Mouse (Mus musculus): ENCODE data around the gene Ttc27. TPM values are rescaled to one million over a fixed set of nuclear protein-coding genes. Genes with fewer than 3 reads are reported as not detected.

Gene Ttc27
- total and polyA plus RNA-seq, 2 experiments from 2014 or later: 8.5 to 16.2 TPM

- DNase-seq (ENCODE audit: low spot score) (no peak), ATAC-seq (ENCODE audit: insufficient read depth, low read depth) (no peak)
- WGBS: 84% methylated on average over 2 of the region's 2 CpGs
- Histone ChIP-seq H3K9ac (replicated peaks; ENCODE audit: low read depth, low read length) (no peak overlapping the region), H3K27me3 (ENCODE audit: control insufficient read depth, insufficient read depth, low read length) (no peaks in the 10 kb centered on the region), H3K9me3 (replicated peaks; ENCODE audit: control insufficient read depth, low read length) (no peaks in the 10 kb centered on the region), H3K27ac (ENCODE audit: low read depth) (no peak overlapping the region), H3K4me3 (ENCODE audit: low read depth, low read length) (no peak overlapping the region), H3K4me1 (ENCODE audit: control insufficient read depth, insufficient read depth) (no peaks in the 10 kb centered on the region), H3K4me2 (ENCODE audit: low read depth, low read length) (no peak overlapping the region), H3K36me3 (replicated peaks; ENCODE audit: control insufficient read depth, insufficient read depth, low read length) (no peaks in the 10 kb centered on the region)
- no peak for TF ChIP-seq CTCF (IDR thresholded peaks at IDR 0.05; ENCODE audit: low read depth)
- no peak for TF ChIP-seq EP300 (IDR thresholded peaks at IDR 0.05; ENCODE audit: low read depth)
Measured at GRCm38 (mm10) chr17:74830851-74831250, 113.3 kb downstream of the Ttc27 start.

- ATAC-seq (ENCODE audit: insufficient read depth, low read depth) (no peak), DNase-seq (ENCODE audit: low spot score) (no peak)
- no peak overlapping the region; the same call in 1 of the 2 replicates for H3K27ac ChIP-seq (ENCODE audit: low read depth)
- no peak overlapping the region for H3K4me3 ChIP-seq (ENCODE audit: low read depth, low read length)
- H3K36me3 ChIP-seq (replicated peaks; ENCODE audit: control insufficient read depth, insufficient read depth, low read length): no peaks in the 10 kb centered on the region
- H3K27me3 ChIP-seq (ENCODE audit: control insufficient read depth, insufficient read depth, low read length): no peaks in the 10 kb centered on the region
- H3K4me1 ChIP-seq (ENCODE audit: control insufficient read depth, insufficient read depth): peaks cover 33% of the 10 kb centered on the region
- H3K9me3 ChIP-seq (replicated peaks; ENCODE audit: control insufficient read depth, low read length): no peaks in the 10 kb centered on the region
- WGBS: 62% methylated on average over 3 of the region's 3 CpGs
- no peak for TF ChIP-seq EP300 (IDR thresholded peaks at IDR 0.05; ENCODE audit: low read depth)
- TF ChIP-seq CTCF (IDR thresholded peaks at IDR 0.05; ENCODE audit: low read depth): no peak
- no peak overlapping the region for H3K4me2 ChIP-seq (ENCODE audit: low read depth, low read length)
- no peak overlapping the region for H3K9ac ChIP-seq (replicated peaks; ENCODE audit: low read depth, low read length)
Measured at GRCm38 (mm10) chr17:74841721-74842120, 124.2 kb downstream of the Ttc27 start.

DNA sequence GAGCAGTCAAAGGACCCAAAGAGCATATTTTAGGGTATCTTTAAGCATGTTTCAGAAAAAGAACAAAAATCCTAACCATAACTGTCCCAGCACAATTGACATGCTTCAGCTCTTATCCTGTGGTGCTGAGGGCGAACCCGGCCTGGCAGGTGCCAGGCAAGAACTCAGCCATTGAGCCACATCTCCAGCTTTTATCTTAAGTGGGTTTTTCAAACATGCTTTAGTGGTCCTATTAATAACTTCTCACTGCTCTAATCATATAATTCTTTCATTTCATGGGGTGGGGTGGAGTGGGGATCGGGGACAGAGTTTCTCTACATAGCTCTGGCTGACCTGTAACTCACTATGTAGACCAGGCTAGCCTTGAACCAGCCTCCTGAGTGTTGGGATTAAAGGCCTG is 125.1 kb downstream of the Ttc27 start:
- Histone ChIP-seq H3K4me1 (ENCODE audit: control insufficient read depth, insufficient read depth) (peaks cover 33% of the 10 kb centered on the region), H3K9ac (replicated peaks; ENCODE audit: low read depth, low read length) (no peak overlapping the region), H3K9me3 (replicated peaks; ENCODE audit: control insufficient read depth, low read length) (no peaks in the 10 kb centered on the region), H3K4me3 (ENCODE audit: low read depth, low read length) (no peak overlapping the region), H3K27ac (ENCODE audit: low read depth) (peak overlapping the region; percentile 65), H3K4me2 (ENCODE audit: low read depth, low read length) (no peak overlapping the region), H3K36me3 (replicated peaks; ENCODE audit: control insufficient read depth, insufficient read depth, low read length) (no peaks in the 10 kb centered on the region), H3K27me3 (ENCODE audit: control insufficient read depth, insufficient read depth, low read length) (no peaks in the 10 kb centered on the region)
- ATAC-seq (ENCODE audit: insufficient read depth, low read depth): peak; percentile 76
- peak; percentile 84 for DNase-seq (ENCODE audit: low spot score)
- TF ChIP-seq CTCF (IDR thresholded peaks at IDR 0.05; ENCODE audit: low read depth) (no peak), EP300 (IDR thresholded peaks at IDR 0.05; ENCODE audit: low read depth) (no peak)
- WGBS: 41% methylated on average over 3 of the region's 3 CpGs

GRCm38 (mm10) chr17:74843486-74843885 is 126.0 kb downstream of the Ttc27 start:
- no peak overlapping the region for H3K9ac ChIP-seq (replicated peaks; ENCODE audit: low read depth, low read length)
- no peak for ATAC-seq (ENCODE audit: insufficient read depth, low read depth)
- peaks cover 33% of the 10 kb centered on the region for H3K4me1 ChIP-seq (ENCODE audit: control insufficient read depth, insufficient read depth)
- no peaks in the 10 kb centered on the region for H3K9me3 ChIP-seq (replicated peaks; ENCODE audit: control insufficient read depth, low read length)
- no peak for TF ChIP-seq EP300 (IDR thresholded peaks at IDR 0.05; ENCODE audit: low read depth)
- no peak for TF ChIP-seq CTCF (IDR thresholded peaks at IDR 0.05; ENCODE audit: low read depth)
- no peak for DNase-seq (ENCODE audit: low spot score)
- 54% methylated on average over 6 of the region's 6 CpGs for WGBS
- H3K36me3 ChIP-seq (replicated peaks; ENCODE audit: control insufficient read depth, insufficient read depth, low read length): no peaks in the 10 kb centered on the region
- no peak overlapping the region for H3K4me2 ChIP-seq (ENCODE audit: low read depth, low read length)
- H3K27me3 ChIP-seq (ENCODE audit: control insufficient read depth, insufficient read depth, low read length): no peaks in the 10 kb centered on the region
- 0 out of 2 replicates have a peak overlapping the region, but pooled peaks have one; percentile 30 for H3K27ac ChIP-seq (ENCODE audit: low read depth)
- H3K4me3 ChIP-seq (ENCODE audit: low read depth, low read length): no peak overlapping the region

DNA sequence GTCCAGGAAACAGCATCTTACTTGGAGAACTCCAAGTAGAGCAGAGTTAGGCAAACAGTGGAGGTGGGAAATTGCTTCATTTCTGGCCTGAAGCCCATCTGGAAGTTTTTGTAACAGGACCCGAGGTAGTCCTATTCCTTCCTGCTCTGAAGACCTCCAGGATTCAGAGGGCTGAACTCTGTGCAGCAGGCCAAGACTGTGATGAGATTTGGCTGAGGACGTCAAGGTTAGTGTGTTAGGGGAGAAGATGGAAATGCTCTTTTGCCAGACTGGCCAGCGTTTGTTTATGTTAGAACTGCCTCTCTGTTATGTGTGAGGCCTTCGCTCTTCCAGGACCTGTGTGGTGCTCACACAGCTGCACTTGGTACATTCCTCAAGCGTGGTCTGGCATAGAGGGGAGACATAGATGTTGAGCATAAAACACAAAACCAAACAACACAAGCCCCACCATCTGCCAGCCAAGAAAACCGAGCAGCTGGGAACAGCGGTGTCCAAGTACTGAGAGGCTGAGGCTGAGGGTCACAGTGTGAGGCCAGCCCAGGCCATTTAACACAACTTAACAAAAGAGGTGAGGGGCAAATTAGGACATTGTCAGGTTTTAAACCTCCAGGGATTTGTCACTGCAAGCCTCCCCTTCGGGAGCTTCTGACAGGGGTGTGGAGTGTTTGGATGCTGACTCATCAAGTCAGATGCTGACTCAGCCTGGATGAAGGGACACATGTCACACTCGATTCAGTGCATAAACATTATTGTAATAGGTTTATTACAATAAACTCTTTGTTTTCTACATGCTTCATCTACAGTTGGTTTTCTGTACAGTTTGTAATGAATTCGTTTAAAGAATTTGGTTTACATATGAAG is 128.7 kb downstream of the Ttc27 start:
- Histone ChIP-seq H3K4me3 (ENCODE audit: low read depth, low read length) (no peak overlapping the region), H3K36me3 (replicated peaks; ENCODE audit: control insufficient read depth, insufficient read depth, low read length) (no peaks in the 10 kb centered on the region), H3K27me3 (ENCODE audit: control insufficient read depth, insufficient read depth, low read length) (no peaks in the 10 kb centered on the region), H3K4me1 (ENCODE audit: control insufficient read depth, insufficient read depth) (peaks cover 29% of the 10 kb centered on the region), H3K9me3 (replicated peaks; ENCODE audit: control insufficient read depth, low read length) (no peaks in the 10 kb centered on the region), H3K27ac (ENCODE audit: low read depth) (peak overlapping the region; percentile 55), H3K9ac (replicated peaks; ENCODE audit: low read depth, low read length) (no peak overlapping the region), H3K4me2 (ENCODE audit: low read depth, low read length) (no peak overlapping the region)
- ATAC-seq (ENCODE audit: insufficient read depth, low read depth): peak; percentile 42
- TF ChIP-seq EP300 (IDR thresholded peaks at IDR 0.05; ENCODE audit: low read depth) (no peak), CTCF (IDR thresholded peaks at IDR 0.05; ENCODE audit: low read depth) (no peak)
- DNase-seq (ENCODE audit: low spot score): peak; percentile 74
- 46% methylated on average over 10 of the region's 10 CpGs for WGBS
